Mouse (Mus musculus) CH12.LX (cell line): Measurements from ENCODE around the gene Wars2. TPM values are rescaled to one million over a fixed set of nuclear protein-coding genes. Genes with fewer than 3 reads are reported as not detected.

Source experiments
- DNase-seq: peaks from one replicate; pipeline ENCODE4 v3.0.0-alpha.2; 2013; ENCODE audit errors: extremely low read depth
- H3K27ac ChIP-seq: 2 replicates; pipeline ENCODE4 v1.5.1; 2012; ENCODE audit warnings: low read depth, mild to moderate bottlenecking, control low read depth, moderate library complexity; ENCODE audit not compliant: insufficient read depth
- H3K27me3 ChIP-seq: replicated peaks from 2 replicates; pipeline ENCODE3; 2012; ENCODE audit warnings: inconsistent platforms
- H3K36me3 ChIP-seq, 2 experiments: replicated peaks in 1 of 2; 2 replicates each; pipeline versions ENCODE3 to v1.6.1; 2012; ENCODE audit warnings: inconsistent platforms in 1 of 2, low read length in 1 of 2, mild to moderate bottlenecking in 1 of 2, mixed read lengths in 1 of 2, moderate library complexity in 1 of 2; ENCODE audit not compliant: control insufficient read depth in 1 of 2, insufficient read depth in 1 of 2
- H3K4me1 ChIP-seq, 2 experiments: 2 replicates each; pipeline ENCODE4 v1.6.1; 2012; ENCODE audit warnings: inconsistent platforms in 1 of 2, moderate library complexity in 1 of 2; ENCODE audit not compliant: insufficient read depth in 2 of 2, control insufficient read depth in 1 of 2
- H3K4me2 ChIP-seq: 2 replicates; pipeline ENCODE4 v1.6.1; 2012; ENCODE audit warnings: low read depth, mild to moderate bottlenecking, control low read depth; ENCODE audit not compliant: poor library complexity, insufficient read depth, severe bottlenecking
- H3K4me3 ChIP-seq, 3 experiments: fragments of 150-350 bp in 1 of 3; sonication (generic) in 1 of 3; replicated peaks in 1 of 3; 2 replicates each; pipeline versions ENCODE3 to v1.5.1; 2011 to 2012; ENCODE audit warnings: low read depth in 2 of 3, low read length in 2 of 3, mild to moderate bottlenecking in 2 of 3, moderate library complexity in 2 of 3, control low read depth in 1 of 3, improper control_type of control experiment in 1 of 3, inconsistent platforms in 1 of 3, mixed read lengths in 1 of 3; ENCODE audit not compliant: poor library complexity in 1 of 3
- H3K79me2 ChIP-seq: replicated peaks from 2 replicates; pipeline ENCODE4 v1.6.1; 2012; ENCODE audit warnings: mild to moderate bottlenecking, moderate library complexity; ENCODE audit not compliant: control insufficient read depth, poor library complexity, insufficient read depth, severe bottlenecking; ENCODE audit errors: extremely low read depth
- H3K9ac ChIP-seq: 2 replicates; pipeline ENCODE4 v1.6.1; 2012; ENCODE audit warnings: low read depth, mild to moderate bottlenecking, control low read depth, moderate library complexity; ENCODE audit not compliant: insufficient read depth
- H3K9me3 ChIP-seq: replicated peaks from 2 replicates; pipeline ENCODE3; 2012; ENCODE audit warnings: low read length, inconsistent platforms, mixed read lengths
- CHD1 ChIP-seq: IDR thresholded peaks from 2 replicates; pipeline ENCODE4 v1.6.1; 2012; ENCODE audit warnings: low read depth, low read length, improper control_type of control experiment, inconsistent platforms
- CHD2 ChIP-seq: IDR thresholded peaks from 2 replicates; pipeline ENCODE4 v1.6.1; 2011; ENCODE audit warnings: low read length, improper control_type of control experiment
- CTCF ChIP-seq, 2 experiments: IDR thresholded peaks in 1 of 2; conservative IDR thresholded peaks in 1 of 2; 2 replicates each; pipeline ENCODE4 v1.5.1; 2011 to 2012; ENCODE audit warnings: low read depth in 2 of 2, low read length in 2 of 2, improper control_type of control experiment in 1 of 2, inconsistent platforms in 1 of 2, mild to moderate bottlenecking in 1 of 2, moderate library complexity in 1 of 2
- ELF1 ChIP-seq: IDR thresholded peaks from 2 replicates; pipeline ENCODE4 v1.6.1; 2014; ENCODE audit warnings: low read depth, mild to moderate bottlenecking, inconsistent platforms, low read length, improper control_type of control experiment
- EP300 ChIP-seq: IDR thresholded peaks from 2 replicates; pipeline ENCODE4 v1.6.1; 2011; ENCODE audit warnings: low read length, improper control_type of control experiment
- GABPA ChIP-seq: IDR thresholded peaks from 2 replicates; pipeline ENCODE4 v1.6.1; 2012; ENCODE audit warnings: low read depth, low read length, improper control_type of control experiment, inconsistent platforms; ENCODE audit not compliant: insufficient replicate concordance
- JUN ChIP-seq: IDR thresholded peaks from 2 replicates; pipeline ENCODE4 v1.6.1; 2011; ENCODE audit warnings: low read depth, mild to moderate bottlenecking, low read length, improper control_type of control experiment, moderate library complexity; ENCODE audit not compliant: insufficient read depth
- KAT2A ChIP-seq: IDR thresholded peaks from 2 replicates; pipeline ENCODE4 v1.6.1; 2012; ENCODE audit warnings: low read length, improper control_type of control experiment, inconsistent platforms; ENCODE audit not compliant: insufficient replicate concordance
- MAFK ChIP-seq: IDR thresholded peaks from 2 replicates; pipeline ENCODE4 v1.6.1; 2011; ENCODE audit warnings: low read length, improper control_type of control experiment; ENCODE audit not compliant: insufficient replicate concordance
- MAX ChIP-seq: IDR thresholded peaks from 2 replicates; pipeline ENCODE4 v1.6.1; 2011; ENCODE audit warnings: low read length, improper control_type of control experiment
- NELFE ChIP-seq: IDR thresholded peaks from 2 replicates; pipeline ENCODE4 v1.6.1; 2011; ENCODE audit warnings: low read depth, low read length, improper control_type of control experiment
- NRF1 ChIP-seq: IDR thresholded peaks from 2 replicates; pipeline ENCODE4 v1.6.1; 2014; ENCODE audit warnings: low read depth, mild to moderate bottlenecking, inconsistent platforms, low read length, improper control_type of control experiment, moderate library complexity
- PAX5 ChIP-seq: IDR thresholded peaks from 2 replicates; pipeline ENCODE4 v1.6.1; 2012; ENCODE audit warnings: low read length, inconsistent platforms, mixed read lengths
- RAD21 ChIP-seq: IDR thresholded peaks from 2 replicates; pipeline ENCODE4 v1.6.1; 2011; ENCODE audit warnings: low read depth, mild to moderate bottlenecking, low read length, improper control_type of control experiment, moderate library complexity
- RCOR1 ChIP-seq: conservative IDR thresholded peaks from 2 replicates; pipeline ENCODE4 v1.6.1; 2012; ENCODE audit warnings: low read depth, mild to moderate bottlenecking, inconsistent platforms, low read length, improper control_type of control experiment
- SIN3A ChIP-seq: IDR thresholded peaks from 2 replicates; pipeline ENCODE4 v1.6.1; 2012; ENCODE audit warnings: low read length, improper control_type of control experiment, inconsistent platforms
- TBP ChIP-seq: conservative IDR thresholded peaks from 2 replicates; pipeline ENCODE4 v1.6.1; 2011; ENCODE audit warnings: low read depth, low read length, improper control_type of control experiment
- UBTF ChIP-seq: IDR thresholded peaks from 2 replicates; pipeline ENCODE4 v1.6.1; 2012; ENCODE audit warnings: low read depth, mild to moderate bottlenecking, inconsistent platforms, low read length, improper control_type of control experiment, moderate library complexity
- USF1 ChIP-seq: IDR thresholded peaks from 2 replicates; pipeline ENCODE4 v1.6.1; 2014; ENCODE audit warnings: low read depth, mild to moderate bottlenecking, inconsistent platforms, low read length, improper control_type of control experiment
- USF2 ChIP-seq: conservative IDR thresholded peaks from 2 replicates; pipeline ENCODE4 v1.6.1; 2011; ENCODE audit warnings: low read depth, low read length, improper control_type of control experiment
- ZKSCAN1 ChIP-seq: IDR thresholded peaks from 2 replicates; pipeline ENCODE4 v1.6.1; 2012; ENCODE audit warnings: low read depth, inconsistent platforms, low read length, improper control_type of control experiment, borderline replicate concordance
- ZMIZ1 ChIP-seq: IDR thresholded peaks from 2 replicates; pipeline ENCODE4 v1.6.1; 2012; ENCODE audit warnings: low read depth, mild to moderate bottlenecking, inconsistent platforms, low read length, improper control_type of control experiment
- ZNF384 ChIP-seq: IDR thresholded peaks from 2 replicates; pipeline ENCODE4 v1.6.1; 2012; ENCODE audit warnings: low read depth, low read length, improper control_type of control experiment, inconsistent platforms
- dilution Hi-C: fragments of 300-500 bp; cut with MboI; formaldehyde crosslinking; loops from 2 replicates; pipeline ENCODE4 v1.14.3; 2020; ENCODE audit warnings: low sequenced_read_pairs; ENCODE audit not compliant: extremely low pct_unique_long_range_greater_than_20kb, extremely low pct_ligation_motif_present
- in situ Hi-C: fragments of 300-500 bp; cut with MboI; formaldehyde crosslinking; loops from 3 replicates; pipeline ENCODE4 v1.14.3; 2019; ENCODE audit warnings: low sequenced_read_pairs, low pct_ligation_motif_present, low pct_unique_long_range_greater_than_20kb, mixed read lengths
- polyA plus RNA-seq: library from polyadenylated mRNA; unstranded; fragments of >175 nt; gene quantifications from 2 replicates; pipeline ENCODE4 v1.2.1, GENCODE M21; 2012; ENCODE audit warnings: low read depth; ENCODE audit not compliant: insufficient read length
- total RNA-seq, 2 experiments: library from RNA; depleted of rRNA; stranded (reverse); fragments of 300-350 nt in 1 of 2; fragments of >200 nt in 1 of 2; gene quantifications; 2 replicates each; pipeline ENCODE4 v1.2.3; 2012 to 2014

Wars2 gene
- total and polyA plus RNA-seq, 3 experiments: 7.1 to 10.2 (median 8.6) TPM

GRCm38 (mm10) chr3:99238691-99239090, 97.8 kb downstream of the Wars2 start:
- Histone ChIP-seq H3K9ac (no peak overlapping the region), H3K4me3 (no peak overlapping the region), H3K79me2 (no peaks in the 10 kb centered on the region), H3K36me3 (no peaks in the 10 kb centered on the region), H3K27me3 (peaks cover 1% of the 10 kb centered on the region), H3K4me2 (no peak overlapping the region), H3K4me1 (peaks cover 4 to 5% of the 10 kb centered on the region in 2 experiments; a peak in 2 of 4 replicates), H3K27ac (no peak overlapping the region), H3K9me3 (no peaks in the 10 kb centered on the region)
- in situ Hi-C loops: loop anchor here (25.0 kb wide), 1 partner anchor 699 kb away; no protein-coding TSS in a partner anchor
- dilution Hi-C loops: no loop called here
- DNase-seq: no peak
- TF ChIP-seq ELF1: no peak
- TF ChIP-seq KAT2A: no peak
- TF ChIP-seq UBTF: no peak
- no peak for TF ChIP-seq SIN3A
- TF ChIP-seq PAX5: no peak
- TF ChIP-seq JUN: no peak
- TF ChIP-seq RAD21: no peak
- TF ChIP-seq ZKSCAN1: no peak
- TF ChIP-seq NELFE: no peak
- no peak for TF ChIP-seq ZNF384

GRCm38 (mm10) chr3:99239301-99240045, 98.6 kb downstream of the Wars2 start:
- TF ChIP-seq CTCF (conservative IDR thresholded peaks at IDR 0.05 in 1 of 2, IDR thresholded peaks at IDR 0.05 in 1 of 2; ENCODE audit: low read depth in 2 of 2, low read length in 2 of 2): no peak
- TF ChIP-seq GABPA: no peak
- no peak for TF ChIP-seq USF1
- no peak for TF ChIP-seq EP300
- TF ChIP-seq CHD1: no peak
- TF ChIP-seq CHD2: no peak
- no peak for TF ChIP-seq MAFK
- TF ChIP-seq ZNF384: no peak
- TF ChIP-seq UBTF: no peak
- no peak for TF ChIP-seq MAX
- no peak for TF ChIP-seq RCOR1
- TF ChIP-seq ZMIZ1: no peak
- no peak for TF ChIP-seq TBP
- no peak for TF ChIP-seq SIN3A
- TF ChIP-seq USF2: no peak
- no peak for TF ChIP-seq NRF1
- Histone ChIP-seq H3K9ac (no peak overlapping the region), H3K4me3 (no peak overlapping the region), H3K79me2 (no peaks in the 10 kb centered on the region), H3K4me2 (no peak overlapping the region), H3K27me3 (peaks cover 1% of the 10 kb centered on the region), H3K36me3 (no peaks in the 10 kb centered on the region), H3K27ac (no peak overlapping the region), H3K9me3 (no peaks in the 10 kb centered on the region), H3K4me1 (peaks cover 1 to 4% of the 10 kb centered on the region in 2 experiments; a peak in 2 of 4 replicates)
- dilution Hi-C loops: no loop called here
- no peak for DNase-seq
- in situ Hi-C loops: loop anchor here (25.0 kb wide), 1 partner anchor 698 kb away; no protein-coding TSS in a partner anchor
